Mouse (Mus musculus) bone marrow, adult 2 months (tissue): ENCODE data around the gene Selplg.

Experiments
- CTCF ChIP-seq: fragments of 200-500 bp; IDR thresholded peaks from 2 replicates; pipeline ENCODE4 v1.5.1; 2011; ENCODE audit warnings: low read length, control low read depth; ENCODE audit not compliant: control insufficient read depth, insufficient read depth
- POLR2A ChIP-seq: fragments of 200-500 bp; IDR thresholded peaks from 2 replicates; pipeline ENCODE4 v1.6.1; 2011; ENCODE audit warnings: low read depth, mild to moderate bottlenecking, control low read depth, low read length, borderline replicate concordance; ENCODE audit not compliant: control insufficient read depth

GRCm38 (mm10) chr5:113829566-113830291 lies 2.7 kb downstream of the Selplg start:
- TF ChIP-seq CTCF (no peak), POLR2A (no peak)
